Mouse (Mus musculus): ENCODE data around the gene Tspo.
A peak's percentile ranks its signal among the peaks of the same experiment; 100 is the strongest.

The Tspo gene

GRCm38 (mm10) chr15:83582931-83583330 lies 19.5 kb downstream of the Tspo start:
- DNase-seq (ENCODE audit: extremely low read depth, low read depth, low spot score), result no peak

GRCm38 (mm10) chr15:83583419-83584156 lies 20.2 kb downstream of the Tspo start:
- DNase-seq (ENCODE audit: extremely low read depth, low read depth, low spot score), result no peak

DNA sequence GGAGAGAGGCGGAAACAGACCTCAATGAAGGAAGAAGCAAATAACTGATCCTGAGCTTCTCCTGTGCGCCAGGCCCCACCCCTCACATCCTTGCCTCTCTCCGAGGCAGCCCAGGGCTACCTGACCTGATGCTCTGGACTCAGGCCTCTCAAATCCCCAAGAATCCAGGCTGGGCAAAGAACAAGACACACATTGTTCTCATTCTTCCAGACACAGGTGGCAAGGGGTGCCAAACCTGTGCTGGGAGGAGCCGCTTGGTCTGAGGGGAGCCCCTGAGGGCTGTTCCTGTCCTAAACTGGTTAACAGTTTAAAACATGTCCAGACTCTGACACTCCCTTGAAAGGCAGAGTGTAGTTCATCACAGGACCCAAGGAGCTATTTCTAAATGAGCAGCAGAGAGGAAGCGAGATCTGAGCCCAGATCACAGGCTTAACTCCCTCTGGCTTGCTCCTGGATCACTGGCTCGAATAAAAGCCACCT lies 21.4 kb downstream of the Tspo start:
- DNase-seq (ENCODE audit: extremely low read depth, low read depth, low spot score), result peak; percentile 95

DNA sequence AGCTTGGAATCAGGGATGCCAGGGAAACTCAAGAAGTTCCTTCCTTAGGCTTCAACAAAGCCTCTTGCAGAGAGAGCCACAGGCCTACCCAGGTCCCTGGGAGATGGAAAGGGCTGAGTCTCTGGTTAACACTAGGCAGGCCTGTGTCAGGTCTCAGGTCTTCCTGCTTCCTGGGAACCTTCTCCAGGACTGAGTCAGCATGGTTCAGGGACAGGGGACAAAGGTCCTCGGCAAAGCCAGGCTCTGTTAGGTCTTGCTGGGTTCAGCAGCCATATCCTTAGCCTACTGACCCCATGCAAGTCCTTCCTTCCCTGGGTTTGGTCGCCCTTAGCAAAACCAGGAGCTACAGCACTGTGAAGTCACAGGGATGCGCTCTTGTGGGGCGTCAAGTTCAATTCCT lies 27.4 kb downstream of the Tspo start:
- DNase-seq (ENCODE audit: extremely low read depth, low read depth, low spot score), result no peak

DNA sequence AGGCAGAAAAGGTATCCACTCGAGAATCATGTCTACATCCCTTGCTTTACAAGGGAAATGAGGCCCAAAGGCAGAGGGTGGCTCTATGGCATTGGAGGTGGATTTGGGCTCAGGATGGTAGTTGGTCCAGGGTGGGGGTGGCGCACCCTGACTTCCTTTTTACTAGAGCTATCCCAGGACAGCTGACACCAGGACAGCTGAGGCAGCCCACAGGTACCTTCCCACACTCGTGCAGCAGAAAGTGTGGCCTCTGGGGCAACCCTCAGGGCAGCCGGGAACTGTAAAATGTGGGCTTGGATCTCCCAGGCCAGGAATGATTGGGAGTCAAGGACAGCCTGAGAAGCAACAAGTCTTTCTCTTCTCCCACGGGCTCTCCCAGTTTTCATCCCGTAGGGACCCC lies 28.4 kb downstream of the Tspo start:
- DNase-seq (ENCODE audit: extremely low read depth, low read depth, low spot score), result no peak

GRCm38 (mm10) chr15:83592260-83593188 lies 29.1 kb downstream of the Tspo start:
- DNase-seq (ENCODE audit: extremely low read depth, low read depth, low spot score), result no peak

DNA sequence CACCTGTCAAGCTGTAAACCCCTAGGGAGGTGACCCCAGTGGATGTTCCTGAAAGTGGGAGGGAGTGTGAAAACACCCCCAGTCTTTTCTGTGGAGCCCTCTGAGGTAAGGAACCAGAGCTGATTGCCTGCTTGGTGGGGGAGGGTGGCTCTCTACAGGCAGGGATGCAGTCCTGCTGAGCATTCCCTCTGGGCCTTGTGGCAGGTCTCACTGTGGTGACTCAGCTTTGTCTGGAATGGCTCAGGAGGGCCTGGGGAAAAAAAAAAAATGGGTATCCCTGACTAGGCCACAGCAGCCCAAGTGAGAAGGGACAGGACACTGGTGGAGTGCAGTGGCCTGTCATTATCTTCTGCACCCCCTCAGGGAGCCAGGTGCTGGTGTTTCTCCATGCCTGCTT lies 29.8 kb downstream of the Tspo start:
- no peak for DNase-seq (ENCODE audit: extremely low read depth, low read depth, low spot score)

DNA sequence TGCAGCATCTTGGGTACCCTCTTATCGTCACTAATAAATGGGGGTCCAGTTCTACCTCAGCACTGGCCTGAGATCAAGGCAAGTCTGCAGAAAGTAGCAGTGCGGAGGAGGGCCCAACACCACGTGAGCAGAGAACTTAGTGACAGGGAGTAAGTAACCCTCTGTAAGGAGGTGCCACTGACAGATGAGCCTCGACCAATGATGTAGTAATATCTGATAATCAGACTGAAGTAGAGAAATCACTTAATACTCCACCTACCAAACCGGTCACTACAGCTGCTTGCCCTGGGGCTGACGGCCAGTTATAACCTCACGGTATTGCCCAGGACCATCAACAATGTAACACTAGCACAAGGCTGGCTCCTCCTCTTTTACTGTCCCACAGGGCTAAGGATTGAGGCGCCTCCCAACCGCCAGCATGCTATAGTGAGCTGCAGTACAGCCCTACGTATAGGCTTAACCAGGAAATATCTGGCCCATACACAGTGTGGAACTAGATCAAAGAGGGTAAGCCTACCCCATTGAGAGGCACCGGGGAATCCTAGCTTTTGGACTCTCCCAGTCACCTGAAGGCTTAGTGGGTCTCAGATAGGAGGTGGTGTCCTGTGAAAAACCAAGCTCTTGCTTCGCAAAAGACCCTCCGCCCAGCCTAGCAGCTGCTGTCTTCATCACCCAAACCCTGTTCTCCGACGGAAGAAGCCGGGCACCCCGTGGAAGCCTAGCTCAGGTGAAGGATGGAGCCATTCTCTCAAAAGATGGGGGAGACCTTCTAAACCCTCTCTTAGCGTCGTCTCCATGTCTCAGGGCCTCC lies 30.5 kb downstream of the Tspo start:
- DNase-seq (ENCODE audit: extremely low read depth, low read depth, low spot score), result peak; percentile 42

DNA sequence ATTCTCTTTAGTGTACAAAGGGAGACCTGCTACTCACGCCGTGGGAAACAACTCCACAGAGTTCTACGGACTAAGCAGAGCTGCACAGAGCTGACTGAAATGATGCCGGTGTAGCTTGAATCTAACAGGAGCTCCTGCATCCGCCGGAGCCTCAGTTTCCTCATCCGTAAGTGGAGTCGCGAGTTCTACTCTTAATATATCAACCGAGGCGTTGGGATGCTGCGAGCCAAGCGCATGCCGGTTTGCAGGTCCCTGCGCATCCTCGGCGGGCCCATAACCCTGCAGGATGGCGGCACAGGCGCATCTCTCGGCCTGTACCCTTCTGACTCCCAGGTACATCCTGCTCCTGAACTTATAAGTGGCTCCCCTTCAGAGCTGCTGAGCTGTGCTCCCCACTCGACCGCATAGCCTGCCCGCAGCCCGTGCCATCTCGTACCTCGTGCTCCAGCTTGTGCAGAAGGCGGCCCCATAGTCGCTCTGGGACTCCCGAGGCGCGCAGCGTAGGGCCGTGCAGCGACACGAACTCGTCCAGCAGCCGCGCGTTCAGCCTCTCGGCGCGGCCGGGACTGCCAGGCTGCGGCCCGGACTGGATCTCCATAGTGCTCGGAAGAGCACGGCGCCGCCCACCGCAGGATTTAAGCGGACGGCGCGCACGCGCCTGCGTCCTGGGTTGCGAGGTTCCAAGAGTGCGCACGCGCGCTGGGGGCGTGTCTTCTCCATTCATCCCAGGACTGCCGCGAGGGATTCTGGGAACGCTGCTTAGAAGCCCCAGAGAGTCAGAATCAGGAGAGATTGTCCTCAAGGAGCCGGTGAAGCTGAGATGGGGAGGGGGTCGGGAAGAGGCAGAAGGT lies 31.3 kb downstream of the Tspo start, which contains the start of gene Ttll12:
TSS of gene Ttll12 (minus strand) at position 645 of the 851 bp plus-strand sequence.
- DNase-seq (ENCODE audit: extremely low read depth, low read depth, low spot score), result peak; percentile 56

- DNase-seq (ENCODE audit: extremely low read depth, low read depth, low spot score), result no peak
Measured at GRCm38 (mm10) chr15:83595364-83595711, 31.9 kb downstream of the Tspo start.

- DNase-seq (ENCODE audit: extremely low read depth, low read depth, low spot score), result no peak
Measured at GRCm38 (mm10) chr15:83596833-83597232, 33.4 kb downstream of the Tspo start.

DNA sequence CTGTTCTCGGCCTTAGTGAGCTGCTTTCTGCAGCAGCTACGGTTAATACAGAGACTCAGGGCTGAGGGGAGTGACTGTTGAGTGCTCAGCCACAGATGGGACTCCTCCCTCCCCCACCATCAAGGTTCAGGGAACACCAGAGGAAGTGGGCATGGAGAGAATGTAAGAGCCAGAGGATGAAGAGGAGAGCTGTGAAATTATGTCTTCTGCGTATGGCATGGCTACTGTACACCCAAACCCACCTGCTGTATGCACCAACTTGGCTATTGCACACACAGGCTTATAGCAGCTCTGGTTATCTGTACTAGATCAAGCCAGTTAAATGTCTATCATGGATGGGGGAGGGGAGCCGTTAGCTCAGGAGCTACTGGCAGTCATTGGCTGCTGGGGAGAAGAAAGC lies 37.8 kb downstream of the Tspo start:
- DNase-seq (ENCODE audit: extremely low read depth, low read depth, low spot score), result no peak

GRCm38 (mm10) chr15:83602372-83603045 lies 39.1 kb downstream of the Tspo start:
- no peak for DNase-seq (ENCODE audit: extremely low read depth, low read depth, low spot score)

DNA sequence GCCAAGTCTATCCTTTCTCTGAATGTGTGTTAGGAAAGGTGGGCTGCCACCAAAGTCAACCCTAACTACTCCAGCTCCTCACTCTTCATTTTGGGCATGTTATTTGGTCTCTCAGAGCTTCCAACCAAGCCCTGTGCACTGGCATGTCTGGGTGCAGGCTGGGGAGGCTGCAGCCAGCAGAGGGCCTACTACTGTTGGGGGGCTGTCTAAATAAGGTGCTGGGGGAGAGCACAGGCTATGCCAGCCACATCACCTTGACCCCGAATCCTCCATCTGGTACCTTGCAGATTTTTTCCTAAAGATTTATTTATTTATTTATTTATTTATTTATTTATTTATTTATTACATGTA lies 39.6 kb downstream of the Tspo start:
- DNase-seq (ENCODE audit: extremely low read depth, low read depth, low spot score), result no peak

GRCm38 (mm10) chr15:83603426-83603825 lies 40.0 kb downstream of the Tspo start:
- no peak for DNase-seq (ENCODE audit: extremely low read depth, low read depth, low spot score)

DNA sequence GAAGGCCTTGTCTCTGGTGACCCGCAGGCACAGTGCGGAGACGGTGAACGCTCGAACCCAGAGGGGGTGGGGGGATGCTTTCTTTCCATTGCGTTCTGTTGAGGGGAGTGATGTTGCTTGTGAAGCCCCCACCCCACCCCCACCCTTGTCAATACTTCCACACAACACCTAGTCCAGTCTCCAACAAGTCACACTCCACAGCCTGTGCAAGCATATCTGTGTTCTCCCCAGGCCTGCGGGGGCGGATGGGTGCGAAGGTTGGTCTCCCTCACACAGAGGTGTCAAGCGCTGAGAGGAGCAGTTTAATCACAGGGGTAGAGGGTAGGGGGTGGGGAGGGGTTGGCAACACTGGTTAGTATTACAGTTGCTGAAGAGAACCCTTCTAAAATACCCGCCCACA lies 42.8 kb downstream of the Tspo start:
- no peak for DNase-seq (ENCODE audit: extremely low read depth, low read depth, low spot score)

DNA sequence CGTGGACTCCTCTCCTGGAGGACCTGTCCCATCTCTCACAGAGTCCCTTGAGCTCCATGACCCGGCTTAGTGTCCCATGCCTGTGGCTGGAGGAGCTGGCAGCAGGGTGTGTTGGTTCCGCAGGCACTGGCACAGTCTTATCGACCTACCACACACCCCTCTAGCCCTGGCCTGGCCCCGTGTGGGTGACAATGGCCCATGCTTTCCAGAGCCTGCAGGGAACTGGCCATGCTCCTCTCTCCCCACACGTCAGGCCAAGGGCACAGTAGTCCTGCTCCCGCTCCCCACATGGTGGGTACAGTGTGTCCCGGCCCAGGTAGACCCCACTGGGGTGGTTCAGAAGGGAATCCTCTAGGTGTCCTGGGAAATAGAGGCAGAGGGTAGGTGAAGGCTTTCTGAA lies 43.3 kb downstream of the Tspo start:
- DNase-seq (ENCODE audit: extremely low read depth, low read depth, low spot score), result no peak

- DNase-seq (ENCODE audit: extremely low read depth, low read depth, low spot score), result no peak
Measured at GRCm38 (mm10) chr15:83607115-83607802, 43.9 kb downstream of the Tspo start.

GRCm38 (mm10) chr15:83615245-83615644 lies 51.9 kb downstream of the Tspo start:
- no peak for DNase-seq (ENCODE audit: extremely low read depth, low read depth, low spot score)

Measured in fat pad, adult 2 months (tissue).